Mouse (Mus musculus): ENCODE results near the gene Rbm34.

DNA sequence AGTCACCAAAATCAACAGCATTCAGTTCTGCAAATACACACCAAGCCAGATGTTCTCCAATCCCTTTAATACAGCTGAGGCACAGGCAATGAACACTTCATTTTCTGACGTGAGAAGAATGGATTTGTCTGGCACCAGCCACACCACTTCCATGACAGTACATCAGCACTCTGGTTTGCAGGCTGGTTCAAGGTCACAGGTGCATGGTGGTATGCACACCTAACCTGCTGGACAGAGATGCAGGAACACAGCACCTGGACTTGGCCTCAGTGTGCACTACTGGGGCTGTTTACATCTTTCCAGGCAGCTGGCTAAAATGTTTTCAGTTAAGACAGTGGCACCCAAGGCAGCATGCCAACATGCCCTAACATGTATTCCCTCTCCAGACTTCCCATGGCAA is 38.2 kb downstream of the Rbm34 start:
- TF ChIP-seq GATA1 (IDR thresholded peaks at IDR 0.05; ENCODE audit: borderline replicate concordance, low read length) = no peak
- no peak for TF ChIP-seq FLI1 (IDR thresholded peaks at IDR 0.05; ENCODE audit: low read length)
